Mouse (Mus musculus) testis, postnatal 14 days (tissue): Measurements from ENCODE around the gene Pih1d1.

Source experiments
- DNase-seq: peaks from one replicate; pipeline ENCODE4 v3.0.0; 2021; ENCODE audit warnings: low spot score

The Pih1d1 gene

GRCm38 (mm10) chr7:45126844-45127699, 27.0 kb upstream of the Pih1d1 start:
- DNase-seq, result no peak

DNA sequence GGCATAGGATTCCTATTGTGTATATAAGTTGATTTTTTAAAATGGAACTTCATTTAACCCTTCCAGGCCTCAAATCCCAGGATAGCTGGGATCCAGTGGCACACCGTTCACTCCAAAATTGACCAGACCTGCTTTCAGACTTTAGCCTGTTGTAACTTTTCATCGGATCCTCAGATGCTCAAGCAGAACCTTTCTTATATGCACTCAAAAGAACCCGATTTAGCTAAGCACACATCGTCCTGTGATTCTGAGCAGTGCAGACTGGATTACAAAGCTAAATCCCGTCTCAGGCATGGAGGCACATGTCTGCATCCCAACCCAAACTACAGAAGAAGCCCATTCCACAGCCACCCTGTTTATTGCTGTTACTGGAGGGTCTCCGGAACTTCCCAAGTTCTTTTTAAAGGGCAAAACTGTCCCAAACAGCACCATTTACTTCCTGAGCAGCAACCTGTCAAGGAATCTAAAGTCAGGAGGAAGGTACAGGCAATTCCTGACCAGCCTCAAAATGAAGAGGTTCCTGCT, 26.3 kb upstream of the Pih1d1 start:
- DNase-seq, result no peak

DNA sequence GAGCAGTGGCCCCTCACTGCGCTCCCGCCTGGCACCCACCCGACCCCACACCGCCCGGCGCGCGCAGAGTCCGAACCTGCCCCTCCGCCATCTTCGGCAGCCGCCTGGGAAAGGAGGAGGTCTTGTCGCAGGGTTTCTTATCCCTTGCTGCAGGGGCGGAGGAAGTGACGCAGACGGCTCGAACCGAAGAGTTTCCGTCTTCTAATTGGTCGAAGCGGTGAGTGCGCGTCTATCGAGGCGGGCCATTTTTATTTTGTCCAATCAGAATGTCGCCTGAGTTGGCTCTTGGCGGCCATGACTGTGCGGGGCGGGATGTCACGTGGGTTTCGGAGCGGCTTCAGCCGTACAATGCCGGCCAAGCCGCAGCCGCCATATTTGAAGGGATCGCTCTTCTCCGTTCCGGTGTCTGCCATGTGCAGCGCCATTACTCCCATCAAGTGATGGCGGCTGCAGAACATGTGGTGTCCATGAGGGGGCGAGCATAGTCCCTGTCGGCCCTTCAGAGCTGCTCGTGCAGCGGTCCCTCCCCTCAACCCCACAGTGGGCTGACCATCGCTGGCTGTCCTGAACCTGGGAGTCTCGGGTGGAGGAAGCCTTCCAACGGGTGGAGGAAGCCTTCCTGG, 25.4 kb upstream of the Pih1d1 start, which contains the start of gene Rpl13a:
Gene Rpl13a, minus strand, starts transcription at position 138 of the 623 bp plus-strand sequence.
- peak; percentile 99 for DNase-seq

DNA sequence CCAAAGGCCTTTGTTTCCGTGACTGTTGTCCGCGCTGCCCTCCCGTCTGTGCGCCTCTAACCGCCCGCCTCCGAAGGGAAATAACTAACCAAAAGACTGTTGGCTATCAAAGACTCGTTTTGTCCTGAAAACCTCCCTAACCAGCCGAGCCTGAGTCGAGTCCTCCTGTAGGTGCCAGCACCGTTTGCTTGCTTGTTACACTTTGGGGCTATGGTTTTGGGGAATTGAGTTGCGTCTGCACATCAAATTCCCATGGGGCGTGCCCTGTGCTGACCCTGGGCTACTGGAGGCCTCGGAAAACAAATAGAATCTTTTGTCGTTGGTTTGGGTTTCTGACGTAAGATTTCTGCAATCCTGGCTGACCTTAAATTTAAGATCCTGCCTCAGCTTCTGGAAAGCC, 24.8 kb upstream of the Pih1d1 start:
- DNase-seq, result peak; percentile 66

GRCm38 (mm10) chr7:45129776-45130512, 24.2 kb upstream of the Pih1d1 start:
- DNase-seq, result no peak

DNA sequence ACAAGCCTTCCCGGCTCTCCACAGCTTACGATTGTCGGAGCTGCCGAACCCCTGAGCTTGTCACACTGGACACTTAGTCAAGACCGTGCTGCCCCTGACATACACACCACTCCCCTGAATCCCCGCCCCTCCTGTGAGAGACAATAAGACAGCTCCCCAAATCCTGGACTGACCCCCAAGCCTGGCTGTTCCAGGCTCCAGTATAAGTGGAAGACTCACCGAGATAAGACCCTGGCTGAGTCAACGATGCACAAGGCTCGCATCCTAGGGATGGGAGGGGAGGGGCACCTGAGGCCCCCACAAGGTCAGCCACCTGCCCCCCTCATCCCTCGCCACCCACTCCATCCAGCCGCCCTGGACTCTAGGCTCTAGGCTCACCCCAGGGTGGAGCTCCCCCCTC, 22.3 kb upstream of the Pih1d1 start:
- DNase-seq, result no peak

GRCm38 (mm10) chr7:45133446-45134159, 20.5 kb upstream of the Pih1d1 start:
- no peak for DNase-seq

DNA sequence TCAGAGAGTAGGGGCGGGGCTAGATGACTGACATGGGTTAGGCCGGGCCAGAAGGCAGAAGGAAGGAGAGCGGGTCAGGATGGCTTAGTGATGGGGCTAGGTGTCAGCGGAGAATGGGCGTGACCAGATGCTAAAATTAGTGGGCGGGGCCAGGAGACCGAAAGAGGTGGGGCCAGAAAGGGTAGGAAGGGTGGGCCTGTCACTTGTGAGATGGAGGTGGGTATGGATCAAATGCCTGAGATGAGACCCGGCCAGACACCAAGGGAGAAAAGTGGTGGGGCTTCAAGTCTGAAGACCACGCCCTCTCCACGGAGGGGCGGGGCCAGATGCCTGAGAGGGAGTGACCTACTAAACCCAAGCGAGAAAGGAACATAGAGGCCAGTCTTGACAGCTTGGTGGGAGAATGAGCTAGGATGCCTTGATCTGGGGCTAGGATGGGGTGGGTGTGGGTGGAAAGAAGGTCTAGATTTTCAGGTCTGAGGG, 19.5 kb upstream of the Pih1d1 start:
- peak; percentile 64 for DNase-seq

- DNase-seq, result no peak
Measured at GRCm38 (mm10) chr7:45135370-45135769, 18.7 kb upstream of the Pih1d1 start.

GRCm38 (mm10) chr7:45135993-45136567, 18.0 kb upstream of the Pih1d1 start, which contains the start of the genes Gm45713 and Flt3l:
Gm45713 (minus strand) TSS chr7:45136231.
Flt3l (minus strand) TSS chr7:45136432.
- DNase-seq, result peak; percentile 85

- no peak for DNase-seq
Measured at GRCm38 (mm10) chr7:45137171-45138006, 16.7 kb upstream of the Pih1d1 start.

- DNase-seq, result no peak
Measured at GRCm38 (mm10) chr7:45138403-45138802, 15.7 kb upstream of the Pih1d1 start.

GRCm38 (mm10) chr7:45139904-45140723, 14.0 kb upstream of the Pih1d1 start:
- no peak for DNase-seq

DNA sequence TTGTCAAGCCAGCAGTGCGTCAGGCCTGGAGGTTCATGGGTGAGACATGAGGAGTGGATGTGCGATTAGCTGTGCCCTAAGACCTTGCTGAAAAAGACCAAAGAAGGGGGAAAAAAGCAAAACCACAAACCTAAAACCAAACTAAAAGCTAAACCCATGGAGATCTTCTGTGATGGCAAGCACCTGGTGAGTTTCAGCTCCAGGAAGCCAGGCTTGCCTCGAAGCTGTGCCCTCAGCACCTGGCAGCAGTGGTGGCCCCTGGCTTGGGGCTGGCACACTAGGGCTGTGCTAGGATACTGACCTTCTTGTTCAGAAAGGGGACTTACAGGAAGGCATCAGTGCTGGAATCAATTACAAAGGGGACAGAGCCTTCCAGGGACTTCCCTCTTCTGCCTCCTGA, 12.8 kb upstream of the Pih1d1 start:
- DNase-seq, result no peak

DNA sequence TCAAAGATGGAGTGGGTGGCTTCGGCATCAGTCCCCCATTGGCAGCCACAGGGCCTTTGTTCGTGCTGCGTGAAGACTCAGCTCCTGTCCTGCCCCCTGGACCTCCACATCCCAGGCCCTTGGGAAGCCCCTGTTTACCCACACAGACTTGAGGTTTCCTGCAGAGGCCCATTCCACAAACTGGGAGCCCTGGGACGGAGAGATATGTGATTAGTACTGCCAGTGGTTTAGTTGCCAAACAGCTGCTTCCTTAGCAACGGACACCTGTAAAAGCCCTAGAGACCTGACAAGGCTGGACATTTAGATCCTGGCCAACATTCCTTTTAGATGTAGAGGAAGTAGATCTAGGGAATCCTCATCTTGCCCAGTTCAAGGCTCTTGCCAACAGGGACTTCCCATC, 12.2 kb upstream of the Pih1d1 start:
- no peak for DNase-seq

GRCm38 (mm10) chr7:45144368-45145174, 9.5 kb upstream of the Pih1d1 start:
- no peak for DNase-seq

DNA sequence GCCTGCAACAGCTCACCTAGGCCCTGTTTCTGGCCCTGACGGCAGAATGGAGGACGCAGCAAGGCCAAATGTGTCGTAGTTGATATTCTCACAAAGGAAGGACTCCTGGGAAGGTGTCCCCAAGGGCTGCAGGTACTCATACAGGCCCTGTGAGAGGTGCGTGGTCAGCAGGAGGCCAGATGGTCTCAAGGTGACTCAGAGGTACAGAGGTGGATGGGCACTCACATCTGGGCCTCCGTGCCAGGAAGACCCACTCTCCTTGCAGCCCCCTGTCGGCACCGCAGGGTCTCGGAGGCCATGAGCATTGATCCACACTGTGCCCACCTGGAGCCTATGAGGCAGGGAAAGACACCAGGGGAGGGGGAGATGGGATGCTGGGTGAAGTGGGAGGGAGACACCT, 8.6 kb upstream of the Pih1d1 start:
- no peak for DNase-seq

GRCm38 (mm10) chr7:45147267-45147666, 6.8 kb upstream of the Pih1d1 start:
- no peak for DNase-seq
